Mouse (Mus musculus): ENCODE results near the gene Kcna10.

The Kcna10 gene

GRCm38 (mm10) chr3:107205170-107205569 is 22.3 kb downstream of the Kcna10 start:
- no peak for DNase-seq

GRCm38 (mm10) chr3:107205994-107206393 is 23.1 kb downstream of the Kcna10 start:
- DNase-seq, result peak; percentile 34 to 54

GRCm38 (mm10) chr3:107206490-107207150 is 23.8 kb downstream of the Kcna10 start:
- DNase-seq, result no peak

- no peak for DNase-seq
Observed at GRCm38 (mm10) chr3:107207625-107208253, 24.9 kb downstream of the Kcna10 start.

GRCm38 (mm10) chr3:107214606-107215005 is 31.8 kb downstream of the Kcna10 start:
- DNase-seq, result no peak

- DNase-seq, result no peak
Observed at GRCm38 (mm10) chr3:107216400-107217100, 33.7 kb downstream of the Kcna10 start.

- no peak for DNase-seq
Observed at GRCm38 (mm10) chr3:107217101-107217480, 34.2 kb downstream of the Kcna10 start.

- no peak for DNase-seq
Observed at GRCm38 (mm10) chr3:107218572-107218971, 35.7 kb downstream of the Kcna10 start.

- no peak for DNase-seq
Observed at GRCm38 (mm10) chr3:107221608-107222007, 38.8 kb downstream of the Kcna10 start, which contains the start of gene Cym. TSS of gene Cym (minus strand) at chr3:107221732.

- no peak for DNase-seq
Observed at GRCm38 (mm10) chr3:107223230-107223629, 40.4 kb downstream of the Kcna10 start.

GRCm38 (mm10) chr3:107225820-107226219 is 43.0 kb downstream of the Kcna10 start:
- DNase-seq, result no peak

GRCm38 (mm10) chr3:107229221-107229620 is 46.4 kb downstream of the Kcna10 start:
- no peak for DNase-seq

- DNase-seq, result no peak
Observed at GRCm38 (mm10) chr3:107229822-107230221, 47.0 kb downstream of the Kcna10 start.

- no peak for DNase-seq
Observed at GRCm38 (mm10) chr3:107230527-107230926, 47.7 kb downstream of the Kcna10 start, which contains the start of gene A630076J17Rik. TSS of gene A630076J17Rik (plus strand) at chr3:107230614.

GRCm38 (mm10) chr3:107231202-107231601 is 48.3 kb downstream of the Kcna10 start:
- no peak for DNase-seq

GRCm38 (mm10) chr3:107233351-107233813 is 50.5 kb downstream of the Kcna10 start:
- DNase-seq, result peak; percentile 62 to 74

- no peak for DNase-seq
Observed at GRCm38 (mm10) chr3:107233945-107234344, 51.1 kb downstream of the Kcna10 start.

GRCm38 (mm10) chr3:107238051-107238450 is 55.2 kb downstream of the Kcna10 start:
- DNase-seq, result no peak

GRCm38 (mm10) chr3:107238471-107238980 is 55.7 kb downstream of the Kcna10 start:
- no peak for DNase-seq

GRCm38 (mm10) chr3:107239607-107240006 is 56.8 kb downstream of the Kcna10 start, which contains the start of gene Prok1:
TSS of gene Prok1 (minus strand) at chr3:107239707.
- no peak for DNase-seq

GRCm38 (mm10) chr3:107241389-107242094 is 58.7 kb downstream of the Kcna10 start:
- no peak for DNase-seq
